Mouse (Mus musculus) embryonic facial prominence, embryonic 11.5 days (tissue): ENCODE measurements around the gene Ubox5. TPM values are rescaled to one million over a fixed set of nuclear protein-coding genes. Genes with fewer than 3 reads are reported as not detected.
"Not testable (repeated sequence)": the region's sequence is repeated elsewhere in the genome, so short reads cannot be mapped to it uniquely, and the experiment has no call there.

Experiments
- ATAC-seq: fragments of 200-750 bp; cut with Nextera tagmentation; replicated peaks from 2 replicates; pipeline ENCODE4 v1.8.0; 2017; ENCODE audit warnings: low read depth; ENCODE audit not compliant: insufficient number of reproducible peaks, low FRiP score, low TSS enrichment
- DNase-seq: peaks from one replicate; pipeline ENCODE4 v3.0.0-alpha.2; 2015; ENCODE audit warnings: low spot score
- H3K27ac ChIP-seq: fragments of 300-500 bp; sonication (generic); replicated peaks from 2 replicates; pipeline ENCODE4 v1.5.1; 2014; ENCODE audit warnings: mild to moderate bottlenecking, low read depth, low read length, control low read depth
- H3K27me3 ChIP-seq: fragments of 300-500 bp; sonication (generic); 2 replicates; pipeline ENCODE4 v1.6.1; 2014; ENCODE audit warnings: mild to moderate bottlenecking, low read length, moderate library complexity, mixed read lengths; ENCODE audit not compliant: control insufficient read depth, insufficient read depth
- H3K36me3 ChIP-seq: fragments of 300-500 bp; sonication (generic); replicated peaks from 2 replicates; pipeline ENCODE4 v1.6.1; 2014; ENCODE audit warnings: low read depth, mild to moderate bottlenecking, low read length, moderate library complexity, mixed read lengths; ENCODE audit not compliant: control insufficient read depth, insufficient read depth
- H3K4me1 ChIP-seq: fragments of 300-500 bp; sonication (generic); 2 replicates; pipeline ENCODE4 v1.6.1; 2014; ENCODE audit warnings: low read length, mixed read lengths; ENCODE audit not compliant: control insufficient read depth, insufficient read depth
- H3K4me2 ChIP-seq: fragments of 300-500 bp; sonication (generic); 2 replicates; pipeline ENCODE4 v1.6.1; 2014; ENCODE audit warnings: low read depth, mild to moderate bottlenecking, control low read depth, low read length, moderate library complexity
- H3K4me3 ChIP-seq: fragments of 300-500 bp; sonication (generic); 2 replicates; pipeline ENCODE4 v1.5.1; 2014; ENCODE audit warnings: low read depth, low read length, control low read depth
- H3K9ac ChIP-seq: fragments of 300-500 bp; sonication (generic); replicated peaks from 2 replicates; pipeline ENCODE4 v1.6.1; 2014; ENCODE audit warnings: mild to moderate bottlenecking, control low read depth, low read length
- H3K9me3 ChIP-seq: fragments of 300-500 bp; sonication (generic); replicated peaks from 2 replicates; pipeline ENCODE4 v1.6.1; 2016; ENCODE audit warnings: mild to moderate bottlenecking, low read length, inconsistent platforms, mixed read lengths; ENCODE audit not compliant: control insufficient read depth
- WGBS: fragments of 180-500 bp; shearing (Covaris S2); extraction: QIAGEN DNeasy Blood & Tissue Kit; methylation state at CpG from one replicate; pipeline ENCODE4 v1.1.7; 2014; 5-methylcytosine and 5-hydroxymethylcytosine counted together
- polyA plus RNA-seq: library from polyadenylated mRNA; unstranded; fragments of >200 nt; fragmentation: Nextera tagmentation; extraction: Ambion mirVana; gene quantifications from 2 replicates; pipeline ENCODE4 v1.2.1, GENCODE M21; 2014

Ubox5 gene
- polyA plus RNA-seq, 1 experiment from 2014 or later, result 19.8 TPM

GRCm38 (mm10) chr2:130656536-130656935 is 26.7 kb upstream of the Ubox5 start:
- no peak overlapping the region for H3K4me2 ChIP-seq
- H3K4me1 ChIP-seq, result no peaks in the 10 kb centered on the region
- 92% methylated on average over 9 of the region's 9 CpGs for WGBS
- H3K9me3 ChIP-seq, result no peaks in the 10 kb centered on the region
- H3K9ac ChIP-seq, result no peak overlapping the region
- DNase-seq (no peak), ATAC-seq (no peak)
- no peaks in the 10 kb centered on the region for H3K27me3 ChIP-seq
- no peak overlapping the region for H3K27ac ChIP-seq
- H3K4me3 ChIP-seq, result no peak overlapping the region
- peaks cover 7% of the 10 kb centered on the region for H3K36me3 ChIP-seq

DNA sequence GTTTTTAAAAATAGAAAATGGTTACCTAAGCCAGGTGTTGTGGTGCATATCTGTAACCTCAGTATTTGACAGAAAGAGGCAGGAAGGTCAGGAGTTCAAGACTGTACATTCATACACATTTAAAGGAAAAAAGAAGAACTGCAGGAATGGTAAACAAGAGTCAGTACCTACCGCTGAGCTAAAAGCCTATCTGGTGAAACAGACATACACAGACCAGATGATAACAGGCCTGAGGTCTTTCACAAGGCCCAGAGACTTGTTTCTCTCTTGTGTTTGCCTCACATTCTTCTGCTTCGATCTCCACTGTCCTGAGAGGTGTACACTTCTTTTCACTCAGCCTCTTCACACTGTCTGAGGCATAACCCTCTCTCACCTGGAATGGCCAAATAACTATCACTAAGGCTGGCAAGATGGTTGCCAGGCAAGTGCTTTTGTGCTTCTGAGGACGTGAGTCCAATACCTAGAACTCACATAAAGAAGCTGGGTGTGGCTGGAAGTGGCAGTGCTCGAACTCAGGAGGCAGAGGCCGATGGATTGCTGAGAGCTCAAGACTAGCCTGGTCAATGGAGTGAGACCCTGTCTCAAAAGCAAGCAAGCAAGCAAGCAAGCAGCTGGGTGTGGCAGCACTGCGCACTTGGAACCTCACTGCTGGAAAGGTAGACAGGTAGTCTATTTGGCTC is 26.0 kb upstream of the Ubox5 start:
- Histone ChIP-seq H3K4me2 (no peak overlapping the region), H3K27me3 (no peaks in the 10 kb centered on the region), H3K27ac (no peak overlapping the region), H3K9ac (no peak overlapping the region), H3K36me3 (peaks cover 7% of the 10 kb centered on the region), H3K4me1 (no peaks in the 10 kb centered on the region), H3K4me3 (no peak overlapping the region), H3K9me3 (no peaks in the 10 kb centered on the region)
- ATAC-seq (no peak), DNase-seq (no peak)
- WGBS, result 95% methylated on average over 6 of the region's 6 CpGs

- 78% methylated on average over 1 of the region's 1 CpGs for WGBS
- Histone ChIP-seq H3K9ac (no peak overlapping the region), H3K27me3 (no peaks in the 10 kb centered on the region), H3K36me3 (peaks cover 5% of the 10 kb centered on the region), H3K27ac (no peak overlapping the region), H3K4me1 (no peaks in the 10 kb centered on the region), H3K4me3 (no peak overlapping the region), H3K4me2 (no peak overlapping the region), H3K9me3 (no peaks in the 10 kb centered on the region)
- ATAC-seq, result no peak
- DNase-seq, result no peak
Observed at GRCm38 (mm10) chr2:130653760-130654159, 23.9 kb upstream of the Ubox5 start.

DNA sequence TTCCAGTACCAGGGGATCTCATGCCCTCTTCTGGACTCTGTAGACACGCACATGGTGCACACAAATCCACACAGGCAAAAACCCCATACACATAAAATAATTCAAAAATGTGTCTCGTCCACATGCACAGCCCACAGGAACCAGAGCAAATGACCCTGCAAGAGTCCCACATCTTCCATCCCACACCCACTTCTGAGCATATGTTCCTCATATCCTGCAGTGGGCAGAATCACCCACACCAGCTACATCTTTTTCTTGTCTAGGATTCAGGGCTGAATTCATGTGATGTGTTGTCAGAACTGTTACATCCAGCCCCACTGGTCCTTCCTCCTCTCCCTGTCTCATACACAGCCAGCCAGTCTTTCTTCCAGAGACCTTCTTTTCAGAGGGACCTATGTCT is 23.5 kb upstream of the Ubox5 start:
- DNase-seq, result no peak
- H3K27ac ChIP-seq, result no peak overlapping the region
- H3K4me3 ChIP-seq, result no peak overlapping the region
- H3K36me3 ChIP-seq, result peaks cover 5% of the 10 kb centered on the region
- H3K4me1 ChIP-seq, result no peaks in the 10 kb centered on the region
- ATAC-seq, result no peak
- 90% methylated on average over 2 of the region's 2 CpGs for WGBS
- no peaks in the 10 kb centered on the region for H3K27me3 ChIP-seq
- H3K4me2 ChIP-seq, result no peak overlapping the region
- H3K9me3 ChIP-seq, result no peaks in the 10 kb centered on the region
- no peak overlapping the region for H3K9ac ChIP-seq

DNA sequence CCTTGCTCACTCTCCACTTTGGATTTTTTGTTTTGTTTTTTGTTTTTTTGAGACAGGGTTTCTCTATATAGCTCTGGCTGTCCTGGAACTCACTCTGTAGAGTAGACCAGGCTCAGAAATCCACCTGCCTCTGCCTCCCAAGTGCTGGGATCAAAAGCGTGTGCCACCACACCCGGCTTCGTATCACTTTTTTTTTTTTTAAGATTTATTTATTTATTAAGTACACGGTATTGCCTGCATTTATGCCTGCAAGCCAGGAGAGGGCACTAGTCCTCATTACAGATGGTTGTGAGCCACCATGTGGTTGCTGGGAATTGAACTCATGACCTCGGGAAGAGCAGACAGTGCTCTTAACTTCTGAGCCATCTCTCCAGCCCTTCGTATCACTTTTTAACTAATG is 19.2 kb upstream of the Ubox5 start:
- not testable (repeated sequence) for H3K4me2 ChIP-seq, H3K27ac ChIP-seq

GRCm38 (mm10) chr2:130645198-130645597 is 15.4 kb upstream of the Ubox5 start:
- no peak for ATAC-seq
- no peaks in the 10 kb centered on the region for H3K4me1 ChIP-seq
- no peaks in the 10 kb centered on the region for H3K27me3 ChIP-seq
- H3K27ac ChIP-seq, result no peak overlapping the region
- H3K9me3 ChIP-seq, result no peaks in the 10 kb centered on the region
- 80% methylated on average over 4 of the region's 4 CpGs for WGBS
- no peak for DNase-seq
- no peak overlapping the region for H3K9ac ChIP-seq
- no peak overlapping the region for H3K4me2 ChIP-seq
- no peak overlapping the region for H3K4me3 ChIP-seq
- no peaks in the 10 kb centered on the region for H3K36me3 ChIP-seq

More for the DNA sequence above, 19.2 kb upstream of the Ubox5 start:
- H3K27me3 ChIP-seq, H3K4me3 ChIP-seq, H3K4me1 ChIP-seq, H3K9me3 ChIP-seq, H3K36me3 ChIP-seq, ATAC-seq, DNase-seq, H3K9ac ChIP-seq: not testable (repeated sequence)
- WGBS, result 81% methylated on average over 6 of the region's 6 CpGs

DNA sequence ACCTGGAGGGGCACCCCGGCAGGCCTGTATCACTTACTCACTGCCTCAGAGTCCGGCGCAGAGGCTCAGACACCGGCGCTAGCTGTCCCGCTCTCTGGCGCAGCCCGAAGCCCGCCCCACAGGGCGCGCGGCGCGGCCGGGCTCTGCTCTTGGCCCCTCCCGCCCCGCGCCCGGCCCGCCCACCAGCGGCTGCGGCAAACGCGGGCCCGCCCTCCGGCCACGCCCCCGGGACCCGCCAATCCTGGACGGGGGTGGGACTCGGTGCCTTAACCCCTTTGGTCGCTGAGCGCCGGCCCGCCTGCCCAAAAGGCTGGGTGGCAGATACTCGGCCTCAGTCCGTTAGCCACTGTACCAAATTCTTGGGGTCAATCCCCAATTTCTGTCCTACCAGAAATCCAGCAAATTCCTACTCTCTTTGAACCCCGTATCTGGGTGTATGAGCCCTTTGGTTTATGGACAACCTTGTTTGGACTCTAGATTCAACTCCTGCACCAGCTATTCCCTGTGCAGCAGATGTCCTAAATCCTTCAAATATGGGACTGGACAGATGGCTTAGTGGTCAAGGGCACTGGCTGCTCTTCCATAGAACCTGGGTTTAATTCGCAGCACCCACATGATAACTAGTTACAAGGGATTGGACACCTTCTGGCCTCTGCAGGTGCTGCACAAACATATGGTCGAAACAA is 13.0 kb upstream of the Ubox5 start, which contains the start of gene Lzts3:
Gene Lzts3, minus strand, starts transcription at position 120 of the 686 bp plus-strand sequence.
- 4% methylated on average over 28 of the region's 40 CpGs for WGBS
- peak within 1 kb of the TSS; percentile 97 for H3K4me2 ChIP-seq
- H3K4me1 ChIP-seq, result no peaks in the 10 kb centered on the region
- DNase-seq (peak; percentile 96), ATAC-seq (peak; percentile 97)
- peak within 1 kb of the TSS; percentile 46 for H3K9ac ChIP-seq
- no peaks in the 10 kb centered on the region for H3K36me3 ChIP-seq
- no peaks in the 10 kb centered on the region for H3K9me3 ChIP-seq
- no peak within 1 kb of the TSS for H3K27ac ChIP-seq
- H3K27me3 ChIP-seq, result peaks cover 9% of the 10 kb centered on the region
- H3K4me3 ChIP-seq, result peak within 1 kb of the TSS; percentile 58

DNA sequence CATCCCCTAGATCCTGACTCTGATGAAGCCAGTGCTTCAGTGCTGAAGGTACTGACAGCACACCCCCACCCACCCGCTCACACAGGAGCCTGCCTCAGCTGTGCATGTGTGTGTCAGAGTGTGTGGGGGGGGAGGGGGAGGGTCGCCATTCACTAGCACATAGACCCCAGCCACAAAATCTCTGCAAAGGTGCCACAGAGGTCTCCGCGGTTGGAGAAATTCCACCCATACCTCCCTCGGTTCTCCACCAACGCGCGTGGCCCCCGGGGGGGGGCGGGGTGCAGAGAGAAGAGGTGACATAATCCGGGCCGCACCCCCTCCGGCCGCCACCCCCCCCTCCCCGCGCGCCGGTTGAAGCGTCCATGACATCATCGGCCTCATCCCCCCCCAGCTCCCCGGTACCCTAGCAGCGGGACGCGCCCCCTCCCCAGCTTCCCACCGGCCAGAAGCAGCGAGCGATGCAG is 12.4 kb upstream of the Ubox5 start:
- DNase-seq (peak; percentile 40), ATAC-seq (peak; percentile 53)
- Histone ChIP-seq H3K36me3 (no peaks in the 10 kb centered on the region), H3K4me1 (no peaks in the 10 kb centered on the region), H3K27me3 (peaks cover 10% of the 10 kb centered on the region), H3K9ac (peak overlapping the region; percentile 46), H3K4me2 (peak overlapping the region; percentile 97), H3K27ac (no peak overlapping the region), H3K9me3 (no peaks in the 10 kb centered on the region), H3K4me3 (peak overlapping the region; percentile 58)
- WGBS, result 0% methylated on average over 15 of the region's 27 CpGs
